Mouse (Mus musculus): ENCODE measurements at regions not wholly inside any gene's neighbourhood (a gene's known extent, or its start where the extent isn't known, plus 50 kb on each side); places are given as distances from the start of the nearest gene placed in this dataset.
"Not testable (repeated sequence)": the region's sequence is repeated elsewhere in the genome, so short reads cannot be mapped to it uniquely, and the experiment has no call there.

DNA sequence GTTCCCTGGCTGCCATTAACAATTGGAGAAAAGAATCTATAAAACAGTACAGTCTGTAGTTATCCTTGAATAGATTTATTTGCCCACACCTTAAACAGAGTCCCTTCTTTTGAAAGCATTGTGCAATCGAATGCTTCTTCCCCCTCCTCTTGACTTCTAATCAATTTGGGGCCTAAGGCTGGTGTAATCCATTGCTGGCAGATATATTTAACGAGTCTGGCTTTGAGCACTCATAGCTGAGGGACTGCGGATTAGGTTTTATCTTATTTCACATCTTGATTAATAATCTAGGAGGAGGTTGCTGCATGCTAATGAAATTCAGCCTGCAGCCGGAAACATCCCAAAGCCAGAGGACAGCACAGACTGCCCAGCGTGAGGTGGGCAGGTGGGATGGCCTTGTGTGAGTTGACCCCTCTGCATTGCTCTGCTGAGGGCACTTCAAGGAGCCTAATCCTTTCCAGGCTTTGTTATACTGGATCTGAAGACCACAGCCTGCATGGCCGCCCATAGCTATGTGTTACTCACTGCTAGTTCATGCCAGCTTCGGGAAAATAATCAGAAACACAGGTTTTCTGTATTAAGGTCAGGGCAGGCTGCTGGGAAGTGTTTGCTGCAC lies 163.6 kb downstream of the Mterf1b start:
- DNase-seq: no peak

DNA sequence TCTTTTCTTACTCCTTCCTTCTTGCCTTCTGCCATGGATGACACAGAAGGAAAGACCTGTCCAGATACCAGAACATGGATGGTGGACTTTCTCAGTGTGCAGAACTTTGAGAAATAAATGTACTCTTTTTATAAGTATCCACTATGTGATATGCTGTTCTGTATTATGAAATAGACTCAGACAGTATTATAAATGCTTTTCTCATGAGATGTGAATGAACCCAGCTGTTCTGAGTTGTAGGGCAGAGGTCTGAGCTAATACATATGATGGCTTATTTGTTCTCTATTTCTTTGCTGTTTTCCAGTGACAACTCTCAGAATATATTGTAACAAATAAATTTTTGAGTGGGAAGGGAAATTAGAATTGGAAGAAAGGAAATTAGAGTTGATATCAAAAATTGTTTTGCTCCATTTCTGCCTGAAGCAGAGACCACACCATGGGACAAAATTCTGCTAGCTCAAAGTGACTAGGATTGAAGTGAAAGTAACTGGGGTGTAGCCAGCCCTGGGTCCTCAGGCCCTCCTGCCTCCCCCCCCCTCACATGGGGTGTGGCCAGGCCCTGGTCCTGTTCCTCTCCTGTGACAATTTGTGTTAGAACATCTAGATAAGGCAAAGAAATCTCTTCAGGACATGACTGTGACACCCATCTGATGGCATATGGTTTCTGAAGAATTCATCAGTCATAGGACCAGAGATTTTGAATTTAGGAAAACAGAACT lies 164.5 kb downstream of the Mterf1b start:
- not testable (repeated sequence) for DNase-seq

DNA sequence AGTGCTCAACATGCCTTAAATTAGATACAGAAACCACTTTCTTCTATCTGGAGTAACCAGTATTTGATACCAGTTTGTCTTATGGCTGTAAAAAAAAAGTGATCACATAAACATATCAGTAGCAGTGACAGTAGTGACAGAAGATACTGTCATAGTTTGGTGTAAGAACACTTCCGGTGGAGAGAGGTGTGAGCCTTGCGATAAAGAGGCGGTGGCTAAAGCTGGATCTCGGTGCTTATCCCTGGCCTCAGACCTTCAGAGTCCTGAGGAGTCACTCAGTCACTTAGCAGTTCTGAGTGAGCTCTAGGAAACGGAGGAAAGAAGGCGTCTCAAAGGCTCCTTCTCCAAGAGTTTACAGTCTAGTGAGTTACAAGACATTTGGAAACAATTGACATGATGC lies 169.4 kb downstream of the Mterf1b start:
- DNase-seq: not testable (repeated sequence)

DNA sequence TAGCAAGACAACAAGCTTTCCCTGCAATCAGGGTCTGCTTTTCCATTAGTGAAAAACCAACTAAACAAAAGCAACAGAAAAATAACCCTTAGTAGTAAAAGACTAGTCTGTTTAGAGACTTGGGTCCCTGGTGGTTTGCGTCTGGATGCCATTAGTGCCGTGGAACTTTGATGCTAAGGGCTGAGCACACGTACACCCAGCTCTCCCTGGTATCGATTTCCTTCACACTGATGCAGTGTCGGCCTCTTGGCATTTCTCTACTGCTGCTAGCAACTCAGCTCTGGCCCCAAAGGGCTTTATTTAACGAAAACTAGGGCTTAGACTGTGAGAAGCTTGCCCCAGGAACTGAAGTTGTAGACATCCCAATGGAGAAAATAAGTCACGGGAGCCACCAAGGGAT lies 192.6 kb downstream of the Mterf1b start:
- DNase-seq: not testable (repeated sequence)

DNA sequence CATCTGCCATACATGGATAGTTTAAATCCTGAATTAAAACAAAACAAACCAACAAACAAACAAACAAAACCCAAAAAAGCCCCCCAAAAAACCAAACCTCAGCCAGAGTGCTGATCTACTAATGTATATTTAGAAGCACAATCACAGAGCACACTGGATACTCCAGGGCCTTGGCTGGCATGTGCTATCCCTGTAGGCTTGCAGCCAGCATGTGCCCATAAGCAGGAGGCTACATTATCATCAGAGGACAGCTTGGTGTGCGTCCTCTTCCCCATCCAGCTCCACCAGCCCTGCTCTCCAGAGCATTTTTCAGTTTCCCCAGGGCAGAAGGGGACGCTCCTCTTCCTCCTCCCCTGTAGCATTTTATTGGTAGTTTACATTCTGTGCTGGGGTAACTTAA lies 198.9 kb downstream of the Mterf1b start:
- no peak for DNase-seq

DNA sequence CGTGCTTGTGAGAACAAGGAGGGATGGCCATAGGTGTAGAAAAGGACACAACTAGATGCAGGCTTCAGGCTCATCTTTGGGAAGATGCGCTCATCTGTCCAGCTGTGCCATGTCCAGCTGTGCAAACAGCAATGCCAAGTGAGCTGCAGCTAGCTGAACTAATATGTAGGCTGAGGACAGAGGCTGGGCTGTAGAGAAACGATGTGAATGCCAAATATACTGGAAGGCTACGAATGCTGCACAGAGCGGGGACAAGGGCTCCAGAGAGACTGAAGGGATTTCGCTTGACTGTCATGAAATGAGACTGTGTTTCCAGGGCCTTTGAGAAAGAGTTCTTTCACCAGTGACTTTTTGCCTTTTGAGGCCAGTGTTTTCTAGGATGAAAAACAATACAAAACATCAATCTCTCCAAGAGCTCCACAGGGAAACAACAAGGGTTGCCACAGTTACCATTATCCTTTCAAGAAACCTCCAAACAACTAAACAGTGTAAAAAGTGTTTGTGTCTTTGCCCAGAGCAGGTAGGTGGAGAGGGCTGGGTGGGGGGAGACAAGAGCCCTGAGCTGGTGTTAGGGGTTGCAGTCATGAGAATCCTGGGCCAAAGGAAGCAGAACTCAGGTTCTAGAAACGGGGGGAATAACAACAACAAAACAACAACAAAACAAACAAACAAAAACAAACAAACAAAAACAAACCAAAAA lies 202.3 kb downstream of the Mterf1b start:
- DNase-seq: not testable (repeated sequence)

DNA sequence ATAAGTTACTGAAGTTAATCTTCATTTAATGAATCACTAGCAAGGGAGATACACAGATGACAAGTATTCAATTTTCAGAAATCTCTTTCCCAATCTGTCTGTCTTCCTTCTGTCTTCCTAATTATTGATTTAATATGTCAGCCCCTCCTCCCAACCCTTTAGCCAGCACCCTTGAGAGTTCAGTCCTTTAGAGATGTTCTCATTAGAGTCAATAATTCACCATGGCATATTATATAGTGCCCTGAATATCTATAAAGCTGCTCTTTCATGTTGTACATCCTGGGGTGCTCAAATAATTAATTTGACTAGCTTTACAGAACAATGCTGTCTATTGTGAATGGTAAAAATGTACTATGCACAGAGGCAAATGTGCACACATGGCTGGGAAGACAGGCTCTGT lies 205.9 kb downstream of the Mterf1b start:
- DNase-seq: no peak

DNA sequence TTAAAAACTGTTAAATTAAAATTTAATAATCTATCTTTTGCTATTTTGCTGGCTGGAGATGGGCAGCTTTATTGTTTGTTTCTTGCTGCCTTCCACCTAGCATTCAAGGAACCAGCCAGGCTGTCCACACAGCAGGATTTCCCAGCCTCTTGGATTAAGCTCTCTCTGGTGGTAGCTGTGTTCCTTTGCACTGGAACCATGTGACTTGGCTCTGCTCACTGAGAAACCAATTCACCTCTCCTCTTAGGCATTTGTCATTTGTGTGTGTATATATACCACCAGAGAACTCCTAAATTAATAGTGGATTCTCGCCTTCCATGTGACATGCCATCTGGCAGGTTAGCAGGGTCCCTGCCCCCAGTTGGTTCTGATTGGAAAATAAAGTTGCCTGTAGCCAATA lies 225.6 kb downstream of the Mterf1b start:
- no peak for DNase-seq

Data from adrenal gland, postnatal 14 days (tissue).